Mouse (Mus musculus) G1E (cell line): ENCODE results near the gene Ptpn22. TPM values are rescaled to one million over a fixed set of nuclear protein-coding genes. Genes with fewer than 3 reads are reported as not detected.
"Not testable (repeated sequence)": the region's sequence is repeated elsewhere in the genome, so short reads cannot be mapped to it uniquely, and the experiment has no call there.

Experiments
- ATAC-seq: 2 replicates; pipeline ENCODE4 v1.8.0; 2016; ENCODE audit warnings: mild to moderate bottlenecking; ENCODE audit not compliant: insufficient number of reproducible peaks, poor library complexity, low FRiP score, severe bottlenecking; ENCODE audit errors: extremely low read depth
- DNase-seq: peaks from one replicate; pipeline ENCODE4 v3.0.0; 2012; ENCODE audit warnings: low spot score
- H3K27me3 ChIP-seq: 2 replicates; pipeline ENCODE4 v1.6.1; 2012; ENCODE audit warnings: mild to moderate bottlenecking, low read length, inconsistent platforms; ENCODE audit not compliant: insufficient read depth
- H3K36me3 ChIP-seq: replicated peaks from 2 replicates; pipeline ENCODE3; 2012; ENCODE audit warnings: mild to moderate bottlenecking, inconsistent platforms
- H3K4me1 ChIP-seq: 2 replicates; pipeline ENCODE4 v1.6.1; 2012; ENCODE audit warnings: low read depth, low read length, inconsistent platforms, mixed read lengths; ENCODE audit not compliant: insufficient read depth
- H3K4me3 ChIP-seq: 2 replicates; pipeline ENCODE4 v1.5.1; 2012; ENCODE audit warnings: low read depth, mild to moderate bottlenecking, inconsistent platforms, low read length, moderate library complexity, mixed read lengths
- H3K9me3 ChIP-seq: replicated peaks from 2 replicates; pipeline ENCODE4 v1.6.1; 2012; ENCODE audit warnings: inconsistent platforms
- CTCF ChIP-seq: IDR thresholded peaks from 2 replicates; pipeline ENCODE4 v1.5.1; 2012; ENCODE audit warnings: low read depth, low read length, inconsistent platforms, mixed read lengths
- GATA1 ChIP-seq: IDR thresholded peaks from 2 replicates; pipeline ENCODE4 v1.6.1; 2012; ENCODE audit warnings: borderline replicate concordance, low read length, inconsistent platforms, mixed read lengths
- GATA2 ChIP-seq: IDR thresholded peaks from 2 replicates; pipeline ENCODE4 v1.6.1; 2012; ENCODE audit warnings: low read depth, low read length, inconsistent platforms, borderline replicate concordance
- POLR2AphosphoS5 ChIP-seq: IDR thresholded peaks from 2 replicates; pipeline ENCODE4 v1.6.1; 2012; ENCODE audit warnings: low read depth, low read length, inconsistent platforms; ENCODE audit not compliant: insufficient replicate concordance
- TAL1 ChIP-seq: conservative IDR thresholded peaks from 2 replicates; pipeline ENCODE4 v1.6.1; 2012; ENCODE audit warnings: low read depth, low read length, inconsistent platforms, mixed read lengths
- polyA plus RNA-seq: library from polyadenylated mRNA; stranded (reverse); fragments of >175 nt; gene quantifications from 2 replicates; pipeline ENCODE4 v1.2.3, GENCODE M21; 2012
- total RNA-seq, 2 experiments: library from RNA; stranded (forward) in 1 of 2; stranded (reverse) in 1 of 2; fragments of 200-1000 nt in 1 of 2; fragments of >200 nt in 1 of 2; fragmentation: Nextera tagmentation in 1 of 2; gene quantifications; 2 replicates each; pipeline ENCODE4 v1.2.3; 2014 to 2017

Ptpn22 gene
- total and polyA plus RNA-seq, 3 experiments = 0.16 TPM; not detected in 2

DNA sequence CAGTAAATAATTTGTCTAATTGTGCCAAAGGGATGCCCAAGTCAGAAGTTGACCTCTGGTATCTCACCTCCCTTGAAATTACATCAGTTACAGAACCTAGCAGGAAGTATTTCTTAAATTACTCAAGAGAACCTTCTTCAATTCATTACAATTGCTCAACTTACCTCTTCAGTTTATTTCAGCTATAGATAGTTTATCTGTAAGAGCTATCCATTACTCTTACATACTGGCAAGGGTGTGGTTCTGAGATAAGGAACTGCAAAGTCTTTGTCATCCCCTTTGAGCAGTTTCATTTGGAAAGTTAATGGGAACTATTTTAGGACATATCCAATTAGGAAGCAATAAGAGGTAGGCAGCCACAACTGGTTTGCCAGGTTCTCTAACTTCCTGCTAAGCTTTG is 27.2 kb upstream of the Ptpn22 start, which contains the start of gene Bcl2l15:
Gene Bcl2l15, plus strand, starts transcription at position 176 of the 400 bp plus-strand sequence.
- peak; percentile 63 for ATAC-seq
- TF ChIP-seq GATA2 (no peak), CTCF (no peak), TAL1 (no peak), POLR2AphosphoS5 (no peak), GATA1 (no peak)
- Histone ChIP-seq H3K27me3 (no peaks in the 10 kb centered on the region), H3K9me3 (no peaks in the 10 kb centered on the region), H3K36me3 (no peaks in the 10 kb centered on the region), H3K4me1 (peaks cover 20% of the 10 kb centered on the region), H3K4me3 (no peak within 1 kb of the TSS)
- DNase-seq = no peak

DNA sequence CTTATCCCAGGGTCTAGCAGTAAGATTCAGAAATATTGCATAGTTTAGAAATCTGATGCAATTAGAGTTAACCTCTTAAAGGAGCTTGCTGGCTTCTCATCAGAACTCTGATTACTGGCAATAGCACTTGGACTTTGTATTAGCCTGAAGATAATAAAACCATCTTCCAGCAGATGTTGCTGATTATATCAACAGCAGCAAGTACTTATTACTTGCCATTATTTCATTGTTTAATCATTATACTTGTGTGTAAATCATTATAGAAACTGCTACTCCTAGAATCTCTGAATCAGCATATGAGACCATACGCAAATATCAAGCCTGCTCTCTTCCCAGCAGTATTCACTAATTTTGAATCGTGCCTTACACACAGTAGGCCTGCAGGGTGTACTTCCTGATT is 25.6 kb upstream of the Ptpn22 start:
- no peak for DNase-seq
- H3K36me3 ChIP-seq = no peaks in the 10 kb centered on the region
- TF ChIP-seq POLR2AphosphoS5 (no peak), TAL1 (no peak), GATA2 (no peak), CTCF (no peak), GATA1 (no peak)
- H3K4me1 ChIP-seq = peaks cover 20% of the 10 kb centered on the region
- 0 out of 2 replicates have a peak, but pooled peaks cover 1% of the 10 kb centered on the region for H3K9me3 ChIP-seq
- no peak for ATAC-seq
- H3K27me3 ChIP-seq = no peaks in the 10 kb centered on the region
- H3K4me3 ChIP-seq = no peak overlapping the region

- Histone ChIP-seq H3K9me3 (peaks cover 8% of the 10 kb centered on the region; the same call in 1 of the 2 replicates), H3K27me3 (no peaks in the 10 kb centered on the region), H3K4me3 (no peak overlapping the region), H3K4me1 (peaks cover 20% of the 10 kb centered on the region), H3K36me3 (no peaks in the 10 kb centered on the region)
- TF ChIP-seq TAL1 (no peak), GATA2 (no peak), CTCF (no peak), POLR2AphosphoS5 (no peak), GATA1 (no peak)
- DNase-seq = no peak
- no peak for ATAC-seq
Measured at GRCm38 (mm10) chr3:103835272-103835950, 24.2 kb upstream of the Ptpn22 start.

DNA sequence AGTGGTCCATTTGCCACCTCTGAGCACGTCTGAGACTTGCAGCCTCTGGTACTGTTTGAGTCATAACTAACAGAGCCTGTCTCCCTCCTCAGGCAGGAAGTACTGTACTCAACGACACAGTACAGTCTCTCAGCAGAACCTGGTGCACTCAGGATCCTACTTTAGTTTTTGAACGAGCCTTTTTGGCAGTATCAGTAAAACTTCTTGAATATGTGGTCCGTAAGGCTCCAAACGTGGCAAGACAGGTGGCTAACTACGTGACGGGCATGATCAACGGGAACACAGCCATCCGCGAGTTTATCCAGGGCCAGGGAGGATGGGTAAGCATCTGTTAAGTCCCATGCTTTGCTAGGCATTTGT is 23.7 kb upstream of the Ptpn22 start:
- H3K36me3 ChIP-seq = no peaks in the 10 kb centered on the region
- peaks cover 13% of the 10 kb centered on the region for H3K9me3 ChIP-seq
- H3K4me1 ChIP-seq = peaks cover 20% of the 10 kb centered on the region
- H3K4me3 ChIP-seq = no peak overlapping the region
- TF ChIP-seq CTCF (no peak), GATA2 (no peak), POLR2AphosphoS5 (no peak), TAL1 (no peak)
- H3K27me3 ChIP-seq = no peaks in the 10 kb centered on the region
- ATAC-seq = no peak
- no peak for DNase-seq

DNA sequence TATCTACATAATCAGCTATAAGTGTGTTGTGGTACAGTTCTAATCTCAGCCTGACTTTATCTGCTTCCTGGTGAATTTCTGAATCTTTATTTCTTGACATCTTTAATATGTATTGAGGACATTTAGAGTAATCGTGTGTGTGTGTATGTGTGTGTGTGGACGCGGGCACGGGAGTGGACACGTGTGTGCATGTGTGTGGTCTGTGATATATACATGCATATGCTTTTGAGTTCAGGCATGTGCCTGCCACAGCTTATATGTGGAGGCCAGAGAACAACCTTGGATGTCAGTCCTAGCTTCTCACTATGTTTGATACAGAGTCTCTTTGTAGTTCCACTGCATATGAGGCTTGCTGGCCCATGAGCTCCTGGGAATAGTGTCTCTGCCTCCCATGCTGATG is 23.1 kb upstream of the Ptpn22 start:
- Histone ChIP-seq H3K27me3 (no peaks in the 10 kb centered on the region), H3K4me1 (peaks cover 16% of the 10 kb centered on the region), H3K36me3 (no peaks in the 10 kb centered on the region), H3K4me3 (no peak overlapping the region), H3K9me3 (peaks cover 18% of the 10 kb centered on the region)
- ATAC-seq (no peak), DNase-seq (no peak)
- TF ChIP-seq POLR2AphosphoS5 (no peak), GATA1 (no peak), CTCF (no peak), GATA2 (no peak), TAL1 (no peak)

- no peak for ATAC-seq
- no peaks in the 10 kb centered on the region for H3K4me1 ChIP-seq
Measured at GRCm38 (mm10) chr3:103839711-103840110, 19.9 kb upstream of the Ptpn22 start.

GRCm38 (mm10) chr3:103840195-103840594 is 19.4 kb upstream of the Ptpn22 start:
- not testable (repeated sequence) for H3K27me3 ChIP-seq, H3K36me3 ChIP-seq, ATAC-seq, H3K4me3 ChIP-seq, DNase-seq, H3K4me1 ChIP-seq
- H3K9me3 ChIP-seq = peaks cover 20% of the 10 kb centered on the region

More at GRCm38 (mm10) chr3:103839711-103840110, 19.9 kb upstream of the Ptpn22 start:
- no peaks in the 10 kb centered on the region for H3K27me3 ChIP-seq
- no peak for DNase-seq
- H3K36me3 ChIP-seq = no peaks in the 10 kb centered on the region
- TF ChIP-seq GATA1 = no peak
- TF ChIP-seq GATA2 = no peak
- no peak for TF ChIP-seq CTCF
- no peak for TF ChIP-seq POLR2AphosphoS5
- no peak overlapping the region for H3K4me3 ChIP-seq
- H3K9me3 ChIP-seq = peaks cover 20% of the 10 kb centered on the region

- H3K4me1 ChIP-seq, H3K27me3 ChIP-seq, H3K36me3 ChIP-seq, DNase-seq, ATAC-seq, H3K4me3 ChIP-seq: not testable (repeated sequence)
- peaks cover 20% of the 10 kb centered on the region for H3K9me3 ChIP-seq
Measured at GRCm38 (mm10) chr3:103840946-103841345, 18.6 kb upstream of the Ptpn22 start.
